Mouse (Mus musculus) C2C12 (cell line): ENCODE results near the gene Trp73. TPM values are rescaled to one million over a fixed set of nuclear protein-coding genes. Genes with fewer than 3 reads are reported as not detected.

Source experiments
- H3K27me3 ChIP-seq: one replicate; pipeline ENCODE4 v1.6.1; 2011; ENCODE audit not compliant: control insufficient read depth, insufficient read depth, insufficient read length
- H3K36me3 ChIP-seq: one replicate; pipeline ENCODE4 v1.6.1; 2011; ENCODE audit not compliant: control insufficient read depth, insufficient read depth
- H3K4me3 ChIP-seq: one replicate; pipeline ENCODE4 v1.5.1; 2011; ENCODE audit warnings: mild to moderate bottlenecking, control low read depth; ENCODE audit not compliant: poor library complexity, insufficient read depth, severe bottlenecking
- H3K79me2 ChIP-seq: one replicate; pipeline ENCODE4 v1.6.1; 2011; ENCODE audit not compliant: control insufficient read depth, insufficient read depth
- H3K79me3 ChIP-seq: one replicate; pipeline ENCODE4 v1.6.1; 2011; ENCODE audit warnings: low read depth, control low read depth
- H3ac ChIP-seq: one replicate; pipeline ENCODE3; 2011; ENCODE audit warnings: low read depth; ENCODE audit not compliant: control insufficient read depth, insufficient read length
- CEBPB ChIP-seq: IDR thresholded peaks from one replicate; pipeline ENCODE4 v1.6.1; 2011; ENCODE audit warnings: low read depth, mild to moderate bottlenecking, control low read depth, moderate library complexity
- CTCF ChIP-seq: IDR thresholded peaks from one replicate; pipeline ENCODE4 v1.5.1; 2011; ENCODE audit not compliant: control insufficient read depth, insufficient read depth, insufficient read length
- FOSL1 ChIP-seq: IDR thresholded peaks from one replicate; pipeline ENCODE4 v1.8.0; 2011; ENCODE audit warnings: mild to moderate bottlenecking, low read length; ENCODE audit not compliant: poor library complexity, insufficient read depth, severe bottlenecking
- MAX ChIP-seq: IDR thresholded peaks from one replicate; pipeline ENCODE4 v1.6.1; 2011; ENCODE audit warnings: mild to moderate bottlenecking, control low read depth
- MYOD1 ChIP-seq: IDR thresholded peaks from one replicate; pipeline ENCODE4 v1.6.1; 2011; ENCODE audit warnings: low read depth; ENCODE audit not compliant: control insufficient read depth, insufficient read length
- MYOG ChIP-seq: IDR thresholded peaks from one replicate; pipeline ENCODE4 v1.6.1; 2011; ENCODE audit not compliant: control insufficient read depth, insufficient read length; ENCODE audit errors: extremely low read depth
- USF1 ChIP-seq: IDR thresholded peaks from one replicate; pipeline ENCODE4 v1.6.1; 2011; ENCODE audit warnings: low read depth, mild to moderate bottlenecking, control low read depth, moderate library complexity
- polyA plus RNA-seq: library from polyadenylated mRNA; unstranded; fragments of >200 nt; fragmentation: generic; extraction: Trizol; gene quantifications from one replicate; pipeline ENCODE4 v1.2.1, GENCODE M21; 2012; ENCODE audit warnings: missing spikeins

The Trp73 gene
- polyA plus RNA-seq, 1 experiment, result 0.01 TPM

DNA sequence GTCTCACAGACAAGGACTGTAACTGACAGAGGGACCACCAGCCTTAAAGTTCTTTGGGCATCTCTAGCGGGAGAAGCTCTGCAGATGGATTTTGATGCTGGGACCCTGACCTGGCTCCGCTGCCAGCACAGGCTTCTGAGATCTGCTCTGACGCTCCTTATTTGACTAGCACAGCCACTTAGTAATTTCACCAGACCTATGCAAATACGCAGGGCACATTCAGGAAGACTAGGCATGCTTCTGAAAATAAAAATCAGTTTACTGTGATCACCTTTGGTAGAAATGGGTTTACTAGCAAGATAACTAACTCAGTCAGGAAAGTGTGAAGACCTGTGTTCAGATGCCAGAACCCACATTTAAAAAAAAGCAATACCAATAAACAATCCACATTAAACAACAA, 8.1 kb downstream of the Trp73 start:
- Histone ChIP-seq H3ac (no peak overlapping the region), H3K27me3 (peaks cover 31% of the 10 kb centered on the region), H3K4me3 (no peak overlapping the region), H3K36me3 (no peaks in the 10 kb centered on the region), H3K79me2 (no peaks in the 10 kb centered on the region), H3K79me3 (no peaks in the 10 kb centered on the region)
- TF ChIP-seq MYOD1 (no peak), CEBPB (no peak), CTCF (no peak), FOSL1 (no peak), USF1 (no peak), MYOG (no peak), MAX (no peak)

DNA sequence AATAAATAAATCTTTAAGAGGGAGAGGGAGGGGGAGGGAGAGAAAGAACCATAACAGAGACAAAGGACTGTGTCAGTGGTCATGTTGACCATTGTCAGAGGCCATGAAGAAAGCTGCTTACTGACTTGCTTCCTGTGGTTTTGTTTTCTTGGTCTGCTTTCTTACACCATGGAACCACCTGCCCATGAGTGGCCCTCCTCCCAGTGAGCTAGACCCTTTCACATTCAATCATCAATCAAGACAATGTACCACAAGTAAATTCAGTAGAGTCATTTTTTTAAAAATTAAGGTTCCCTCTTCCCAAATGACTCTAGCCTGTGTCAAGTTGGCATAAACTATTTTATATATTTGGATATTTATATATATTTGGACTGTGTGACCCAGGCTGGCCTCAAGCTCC, 10.1 kb downstream of the Trp73 start:
- H3K27me3 ChIP-seq, result peaks cover 25% of the 10 kb centered on the region
- H3K79me3 ChIP-seq, result no peaks in the 10 kb centered on the region
- H3K36me3 ChIP-seq, result no peaks in the 10 kb centered on the region
- H3K4me3 ChIP-seq, result no peak overlapping the region
- H3K79me2 ChIP-seq, result no peaks in the 10 kb centered on the region
- no peak overlapping the region for H3ac ChIP-seq
- TF ChIP-seq CTCF, result no peak

DNA sequence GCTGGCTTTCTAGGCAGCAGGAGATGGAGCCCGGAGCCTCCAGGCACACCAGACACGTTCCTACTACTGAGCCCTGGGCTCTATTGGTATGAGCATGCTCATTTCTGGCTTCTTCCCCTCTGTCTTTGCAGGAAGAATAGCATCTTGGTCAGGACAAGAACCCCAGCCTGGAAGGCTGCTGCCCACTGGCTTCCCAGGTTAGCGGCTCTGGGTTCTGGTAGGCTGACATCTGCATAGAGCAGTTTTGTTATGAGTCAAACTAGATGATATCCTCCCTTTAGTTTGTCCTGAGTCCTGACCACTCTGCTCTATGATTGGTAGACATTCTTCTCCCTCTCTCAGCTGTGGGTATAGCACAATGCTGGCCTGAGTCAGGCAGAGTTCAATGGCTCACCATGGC, 12.7 kb downstream of the Trp73 start:
- no peaks in the 10 kb centered on the region for H3K79me3 ChIP-seq
- H3K4me3 ChIP-seq, result no peak overlapping the region
- H3K27me3 ChIP-seq, result peaks cover 11% of the 10 kb centered on the region
- TF ChIP-seq MYOG (no peak), MYOD1 (no peak), MAX (no peak), FOSL1 (no peak), CTCF (no peak), USF1 (no peak), CEBPB (no peak)
- H3K36me3 ChIP-seq, result no peaks in the 10 kb centered on the region
- no peak overlapping the region for H3ac ChIP-seq
- H3K79me2 ChIP-seq, result no peaks in the 10 kb centered on the region

DNA sequence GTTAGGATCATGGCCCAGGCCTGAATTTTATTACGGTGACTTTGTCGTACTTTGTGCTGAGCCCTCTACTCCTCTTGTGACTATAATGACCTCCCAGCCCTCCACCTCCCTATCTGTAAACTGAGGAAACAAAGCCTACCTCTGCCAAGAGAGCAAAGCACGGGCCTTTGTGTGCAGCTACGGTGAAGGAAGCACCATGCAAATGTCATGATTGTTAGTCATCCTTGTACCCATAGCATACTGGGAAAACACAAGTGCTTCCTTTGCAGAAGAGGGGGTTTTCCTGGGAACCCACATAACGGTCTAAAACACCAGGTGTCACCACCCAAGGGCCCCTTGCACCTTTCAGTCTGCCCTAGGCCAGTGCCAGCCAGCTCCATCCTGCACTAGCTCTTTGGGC, 14.8 kb downstream of the Trp73 start:
- H3K4me3 ChIP-seq, result no peak overlapping the region
- no peak overlapping the region for H3ac ChIP-seq
- H3K79me2 ChIP-seq, result no peaks in the 10 kb centered on the region
- H3K79me3 ChIP-seq, result no peaks in the 10 kb centered on the region
- peaks cover 3% of the 10 kb centered on the region for H3K27me3 ChIP-seq
- TF ChIP-seq MYOD1 (no peak), FOSL1 (no peak), CEBPB (no peak), USF1 (no peak), MAX (no peak), CTCF (no peak), MYOG (no peak)
- no peaks in the 10 kb centered on the region for H3K36me3 ChIP-seq

DNA sequence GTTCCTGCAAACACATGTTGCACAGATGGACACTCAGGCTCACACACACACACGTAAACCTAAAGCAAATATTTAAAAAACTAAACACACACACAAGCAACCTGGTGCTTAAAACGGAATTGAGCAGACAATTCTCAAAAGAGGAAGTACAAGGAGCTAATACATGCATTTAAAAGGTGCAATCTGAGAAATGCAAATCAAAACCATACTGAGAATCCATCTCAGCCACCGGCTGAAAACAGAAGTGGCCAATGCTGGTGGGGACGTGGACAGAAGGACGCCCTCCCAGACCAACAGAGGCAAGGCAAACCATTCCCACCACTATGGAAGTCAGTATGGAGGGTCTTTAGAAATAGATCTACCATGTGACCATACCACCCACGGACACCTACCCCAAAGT, 16.5 kb downstream of the Trp73 start:
- Histone ChIP-seq H3K79me2 (no peaks in the 10 kb centered on the region), H3K4me3 (no peak overlapping the region), H3K36me3 (no peaks in the 10 kb centered on the region), H3K27me3 (peaks cover 3% of the 10 kb centered on the region), H3ac (no peak overlapping the region), H3K79me3 (no peaks in the 10 kb centered on the region)
- TF ChIP-seq MYOG, result no peak
- no peak for TF ChIP-seq MAX
- no peak for TF ChIP-seq MYOD1

DNA sequence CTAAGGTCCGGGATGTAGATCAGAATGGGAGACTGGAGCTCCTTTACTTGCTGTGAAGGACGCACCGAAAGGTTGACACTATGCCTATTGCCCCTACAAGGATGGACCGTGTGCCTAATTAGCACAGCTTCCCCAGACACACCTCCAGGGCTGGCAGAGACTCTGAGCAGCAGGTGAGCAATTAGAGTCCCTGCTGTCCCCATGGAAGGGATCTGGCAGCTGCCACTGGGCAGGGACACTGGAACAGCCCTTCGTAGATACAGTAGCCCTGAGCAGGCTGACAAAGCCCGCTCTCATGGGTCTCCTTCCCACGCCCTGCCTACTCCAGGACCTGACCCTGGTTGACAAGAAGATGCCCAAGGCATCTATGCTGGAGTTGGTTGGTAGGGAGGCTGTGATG, 17.6 kb downstream of the Trp73 start:
- no peak overlapping the region for H3ac ChIP-seq
- no peaks in the 10 kb centered on the region for H3K79me2 ChIP-seq
- H3K4me3 ChIP-seq, result no peak overlapping the region
- H3K79me3 ChIP-seq, result no peaks in the 10 kb centered on the region
- H3K36me3 ChIP-seq, result no peaks in the 10 kb centered on the region
- no peak for TF ChIP-seq USF1
- TF ChIP-seq CTCF, result no peak
- TF ChIP-seq FOSL1, result no peak
- no peak for TF ChIP-seq MYOG
- no peak for TF ChIP-seq MYOD1
- no peak for TF ChIP-seq MAX
- no peak for TF ChIP-seq CEBPB
- H3K27me3 ChIP-seq, result peaks cover under 1% of the 10 kb centered on the region
